Mouse (Mus musculus) heart, embryonic 12.5 days (tissue): Measurements from ENCODE around the gene Hsd17b2. TPM values are rescaled to one million over a fixed set of nuclear protein-coding genes. Genes with fewer than 3 reads are reported as not detected.

Experiments
- ATAC-seq: fragments of 200-750 bp; cut with Nextera tagmentation; 2 replicates; pipeline ENCODE4 v1.8.0; 2017; ENCODE audit warnings: moderate TSS enrichment, moderate library complexity; ENCODE audit not compliant: insufficient number of reproducible peaks, low FRiP score
- H3K27ac ChIP-seq: fragments of 300-500 bp; sonication (generic); 2 replicates; pipeline ENCODE4 v1.5.1; 2016; ENCODE audit warnings: mild to moderate bottlenecking, moderate library complexity; ENCODE audit not compliant: poor library complexity, severe bottlenecking
- H3K27me3 ChIP-seq: fragments of 300-500 bp; sonication (generic); replicated peaks from 2 replicates; pipeline ENCODE4 v1.6.1; 2016; ENCODE audit warnings: mild to moderate bottlenecking, moderate library complexity
- H3K36me3 ChIP-seq: fragments of 300-500 bp; sonication (generic); 2 replicates; pipeline ENCODE4 v1.6.1; 2016; ENCODE audit warnings: mild to moderate bottlenecking, moderate library complexity
- H3K4me1 ChIP-seq: fragments of 300-500 bp; sonication (generic); replicated peaks from 2 replicates; pipeline ENCODE4 v1.6.1; 2016; ENCODE audit warnings: mild to moderate bottlenecking
- H3K4me2 ChIP-seq: fragments of 300-500 bp; sonication (generic); 2 replicates; pipeline ENCODE4 v1.6.1; 2016; ENCODE audit warnings: mild to moderate bottlenecking, moderate library complexity
- H3K4me3 ChIP-seq: fragments of 300-500 bp; sonication (generic); 2 replicates; pipeline ENCODE4 v1.5.1; 2016; ENCODE audit warnings: mild to moderate bottlenecking
- H3K9ac ChIP-seq: fragments of 300-500 bp; sonication (generic); 2 replicates; pipeline ENCODE4 v1.6.1; 2016; ENCODE audit warnings: mild to moderate bottlenecking, moderate library complexity
- H3K9me3 ChIP-seq: fragments of 300-500 bp; sonication (generic); replicated peaks from 2 replicates; pipeline ENCODE4 v1.6.1; 2016; ENCODE audit warnings: mild to moderate bottlenecking, moderate library complexity
- WGBS: fragments of 180-500 bp; shearing (Covaris S2); methylation state at CpG from one replicate; pipeline ENCODE4 v1.1.7; 2016; 5-methylcytosine and 5-hydroxymethylcytosine counted together
- polyA plus RNA-seq: library from polyadenylated mRNA; unstranded; fragments of >200 nt; fragmentation: Nextera tagmentation; extraction: Ambion mirVana; gene quantifications from 2 replicates; pipeline ENCODE4 v1.2.1, GENCODE M21; 2016

Hsd17b2 gene
- polyA plus RNA-seq, 1 experiment from 2014 or later = 0.57 TPM

GRCm38 (mm10) chr8:117746651-117747050 lies 44.9 kb downstream of the Hsd17b2 start:
- H3K36me3 ChIP-seq = no peaks in the 10 kb centered on the region
- no peaks in the 10 kb centered on the region for H3K27me3 ChIP-seq
- WGBS = 51% methylated on average over 5 of the region's 5 CpGs
- no peak for ATAC-seq
- H3K9ac ChIP-seq = no peak overlapping the region
- peaks cover 5% of the 10 kb centered on the region; the same call in 1 of the 2 replicates for H3K9me3 ChIP-seq
- H3K4me1 ChIP-seq = peaks cover 7% of the 10 kb centered on the region
- H3K27ac ChIP-seq = no peak overlapping the region
- no peak overlapping the region for H3K4me3 ChIP-seq
- H3K4me2 ChIP-seq = no peak overlapping the region

GRCm38 (mm10) chr8:117747428-117747827 lies 45.7 kb downstream of the Hsd17b2 start:
- no peak for ATAC-seq
- Histone ChIP-seq H3K36me3 (no peaks in the 10 kb centered on the region), H3K4me1 (peaks cover 5% of the 10 kb centered on the region), H3K27me3 (no peaks in the 10 kb centered on the region), H3K27ac (no peak overlapping the region), H3K9me3 (peaks cover 5% of the 10 kb centered on the region; the same call in 1 of the 2 replicates), H3K4me3 (no peak overlapping the region), H3K4me2 (no peak overlapping the region), H3K9ac (no peak overlapping the region)
- 26% methylated on average over 2 of the region's 2 CpGs for WGBS

- Histone ChIP-seq H3K9ac (no peak overlapping the region), H3K27me3 (no peaks in the 10 kb centered on the region), H3K4me3 (no peak overlapping the region), H3K4me2 (no peak overlapping the region), H3K9me3 (peaks cover 5% of the 10 kb centered on the region; the same call in 1 of the 2 replicates), H3K27ac (no peak overlapping the region), H3K4me1 (no peaks in the 10 kb centered on the region; the same call in 1 of the 2 replicates), H3K36me3 (no peaks in the 10 kb centered on the region)
- ATAC-seq = no peak
- WGBS = 62% methylated on average over 8 of the region's 9 CpGs
These were observed 46.4 kb downstream of the Hsd17b2 start for GRCm38 (mm10) chr8:117747886-117748730.

GRCm38 (mm10) chr8:117749436-117749835 lies 47.7 kb downstream of the Hsd17b2 start:
- Histone ChIP-seq H3K9me3 (0 out of 2 replicates have a peak, but pooled peaks cover 5% of the 10 kb centered on the region), H3K4me2 (no peak overlapping the region), H3K9ac (no peak overlapping the region), H3K27ac (no peak overlapping the region), H3K4me1 (no peaks in the 10 kb centered on the region; the same call in 1 of the 2 replicates), H3K4me3 (no peak overlapping the region), H3K27me3 (no peaks in the 10 kb centered on the region), H3K36me3 (no peaks in the 10 kb centered on the region)
- WGBS = 49% methylated on average over 2 of the region's 2 CpGs
- no peak for ATAC-seq

GRCm38 (mm10) chr8:117757900-117758299 lies 56.2 kb downstream of the Hsd17b2 start:
- no peak overlapping the region for H3K4me3 ChIP-seq
- no peaks in the 10 kb centered on the region; the same call in 1 of the 2 replicates for H3K9me3 ChIP-seq
- no peak for ATAC-seq
- H3K9ac ChIP-seq = no peak overlapping the region
- no peak overlapping the region for H3K4me2 ChIP-seq
- WGBS = 80% methylated on average over 11 of the region's 11 CpGs
- H3K27me3 ChIP-seq = no peaks in the 10 kb centered on the region
- H3K27ac ChIP-seq = no peak overlapping the region
- H3K4me1 ChIP-seq = no peaks in the 10 kb centered on the region
- H3K36me3 ChIP-seq = no peaks in the 10 kb centered on the region

- Histone ChIP-seq H3K4me3 (no peak overlapping the region), H3K4me2 (no peak overlapping the region), H3K27me3 (0 out of 2 replicates have a peak, but pooled peaks cover 4% of the 10 kb centered on the region), H3K9ac (no peak overlapping the region), H3K9me3 (no peaks in the 10 kb centered on the region; the same call in 1 of the 2 replicates), H3K36me3 (no peaks in the 10 kb centered on the region), H3K4me1 (no peaks in the 10 kb centered on the region; the same call in 1 of the 2 replicates), H3K27ac (no peak overlapping the region)
- ATAC-seq = no peak
- 63% methylated on average over 6 of the region's 6 CpGs for WGBS
These were observed 61.1 kb downstream of the Hsd17b2 start for GRCm38 (mm10) chr8:117762776-117763175.

GRCm38 (mm10) chr8:117764625-117765024 lies 62.9 kb downstream of the Hsd17b2 start:
- no peak overlapping the region for H3K27ac ChIP-seq
- 0 out of 2 replicates have a peak, but pooled peaks cover 4% of the 10 kb centered on the region for H3K27me3 ChIP-seq
- WGBS = 48% methylated on average over 4 of the region's 4 CpGs
- H3K4me2 ChIP-seq = no peak overlapping the region
- no peak for ATAC-seq
- H3K4me3 ChIP-seq = no peak overlapping the region
- H3K9me3 ChIP-seq = no peaks in the 10 kb centered on the region; the same call in 1 of the 2 replicates
- no peaks in the 10 kb centered on the region for H3K36me3 ChIP-seq
- H3K9ac ChIP-seq = no peak overlapping the region
- no peaks in the 10 kb centered on the region; the same call in 1 of the 2 replicates for H3K4me1 ChIP-seq

- Histone ChIP-seq H3K4me2 (no peak overlapping the region), H3K27me3 (0 out of 2 replicates have a peak, but pooled peaks cover 4% of the 10 kb centered on the region), H3K27ac (no peak overlapping the region), H3K4me1 (no peaks in the 10 kb centered on the region; the same call in 1 of the 2 replicates), H3K36me3 (no peaks in the 10 kb centered on the region), H3K9me3 (no peaks in the 10 kb centered on the region; the same call in 1 of the 2 replicates), H3K9ac (no peak overlapping the region), H3K4me3 (no peak overlapping the region)
- ATAC-seq = no peak
- WGBS = 16% methylated on average over 5 of the region's 5 CpGs
These were observed 64.2 kb downstream of the Hsd17b2 start for GRCm38 (mm10) chr8:117765947-117766346.

GRCm38 (mm10) chr8:117768971-117769370 lies 67.3 kb downstream of the Hsd17b2 start:
- ATAC-seq = no peak
- Histone ChIP-seq H3K4me3 (no peak overlapping the region), H3K4me2 (no peak overlapping the region), H3K4me1 (no peaks in the 10 kb centered on the region; the same call in 1 of the 2 replicates), H3K27ac (no peak overlapping the region), H3K27me3 (0 out of 2 replicates have a peak, but pooled peaks cover 3% of the 10 kb centered on the region), H3K36me3 (no peaks in the 10 kb centered on the region), H3K9ac (no peak overlapping the region), H3K9me3 (no peaks in the 10 kb centered on the region)
- 77% methylated on average over 7 of the region's 7 CpGs for WGBS

GRCm38 (mm10) chr8:117771115-117771836 lies 69.6 kb downstream of the Hsd17b2 start:
- 54% methylated on average over 9 of the region's 9 CpGs for WGBS
- H3K36me3 ChIP-seq = no peaks in the 10 kb centered on the region
- H3K4me1 ChIP-seq = no peaks in the 10 kb centered on the region; the same call in 1 of the 2 replicates
- H3K9ac ChIP-seq = no peak overlapping the region
- no peak overlapping the region for H3K4me2 ChIP-seq
- H3K27ac ChIP-seq = no peak overlapping the region
- H3K4me3 ChIP-seq = no peak overlapping the region
- ATAC-seq = no peak
- H3K9me3 ChIP-seq = no peaks in the 10 kb centered on the region
- H3K27me3 ChIP-seq = no peaks in the 10 kb centered on the region

- 65% methylated on average over 2 of the region's 2 CpGs for WGBS
- Histone ChIP-seq H3K36me3 (no peaks in the 10 kb centered on the region), H3K9ac (no peak overlapping the region), H3K27me3 (no peaks in the 10 kb centered on the region), H3K4me1 (no peaks in the 10 kb centered on the region), H3K4me3 (no peak overlapping the region), H3K9me3 (no peaks in the 10 kb centered on the region), H3K27ac (no peak overlapping the region), H3K4me2 (no peak overlapping the region)
- ATAC-seq = no peak
These were observed 70.4 kb downstream of the Hsd17b2 start for GRCm38 (mm10) chr8:117772126-117772525.
